Mouse (Mus musculus) naive thymus-derived CD4-positive, alpha-beta T cell, adult 2 months (primary cell): ENCODE measurements around the gene Abcc3.
A peak's percentile ranks its signal among the peaks of the same experiment; 100 is the strongest.

Source experiments
- DNase-seq: peaks from one replicate; pipeline ENCODE4 v3.0.0-alpha.2; 2011; ENCODE audit warnings: low read depth

Gene Abcc3

GRCm38 (mm10) chr11:94326961-94327411 is 65.8 kb downstream of the Abcc3 start:
- no peak for DNase-seq

GRCm38 (mm10) chr11:94324618-94325017 is 68.2 kb downstream of the Abcc3 start:
- DNase-seq = no peak

GRCm38 (mm10) chr11:94323271-94323925 is 69.4 kb downstream of the Abcc3 start:
- no peak for DNase-seq

GRCm38 (mm10) chr11:94322636-94323035 is 70.2 kb downstream of the Abcc3 start:
- no peak for DNase-seq

- DNase-seq = peak; percentile 94
Observed at GRCm38 (mm10) chr11:94321931-94322400, 70.8 kb downstream of the Abcc3 start, which contains the start of gene Luc7l3. Gene Luc7l3 (minus strand): TSS chr11:94321988.

GRCm38 (mm10) chr11:94320969-94321930 is 71.5 kb downstream of the Abcc3 start:
- DNase-seq = peak; percentile 50

- no peak for DNase-seq
Observed at GRCm38 (mm10) chr11:94318056-94318455, 74.7 kb downstream of the Abcc3 start.

- DNase-seq = no peak
Observed at GRCm38 (mm10) chr11:94317515-94317914, 75.3 kb downstream of the Abcc3 start.

GRCm38 (mm10) chr11:94317014-94317413 is 75.8 kb downstream of the Abcc3 start:
- DNase-seq = no peak

- no peak for DNase-seq
Observed at GRCm38 (mm10) chr11:94316528-94316927, 76.3 kb downstream of the Abcc3 start.

- no peak for DNase-seq
Observed at GRCm38 (mm10) chr11:94315308-94315707, 77.5 kb downstream of the Abcc3 start.

- DNase-seq = no peak
Observed at GRCm38 (mm10) chr11:94314098-94314652, 78.6 kb downstream of the Abcc3 start.

GRCm38 (mm10) chr11:94312733-94313132 is 80.1 kb downstream of the Abcc3 start:
- no peak for DNase-seq

- DNase-seq = no peak
Observed at GRCm38 (mm10) chr11:94294996-94295845, 97.6 kb downstream of the Abcc3 start.
